Mouse (Mus musculus) lung, postnatal 36 days (tissue): ENCODE data around the gene Eif4e3.

Source experiments
- DNase-seq: peaks from one replicate; pipeline ENCODE4 v3.0.0; 2022; ENCODE audit warnings: mixed read lengths

The Eif4e3 gene

GRCm38 (mm10) chr6:99663232-99663631 is 3.3 kb downstream of the Eif4e3 start:
- DNase-seq = no peak

DNA sequence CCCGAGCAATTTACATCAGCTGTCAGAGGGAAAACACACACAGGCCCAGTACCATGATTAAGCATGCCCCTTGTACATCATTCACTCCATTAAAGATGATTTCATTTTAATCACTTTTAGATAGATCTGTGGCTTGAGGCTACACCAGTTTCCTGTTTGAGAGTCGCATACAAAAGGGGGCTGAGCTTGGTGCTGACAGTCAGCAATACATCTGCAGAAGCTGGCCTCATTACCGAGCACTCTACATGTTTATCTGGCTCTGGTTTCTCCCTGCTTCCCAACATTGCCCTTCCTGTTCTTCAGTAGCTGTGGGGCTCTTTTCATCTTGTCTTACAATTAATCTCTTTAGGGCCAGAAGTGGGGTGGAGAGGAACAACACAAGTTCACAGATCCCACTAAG is 6.1 kb downstream of the Eif4e3 start:
- DNase-seq = no peak

GRCm38 (mm10) chr6:99658586-99658985 is 8.0 kb downstream of the Eif4e3 start:
- no peak for DNase-seq

GRCm38 (mm10) chr6:99656088-99656487 is 10.5 kb downstream of the Eif4e3 start:
- peak; percentile 52 for DNase-seq

DNA sequence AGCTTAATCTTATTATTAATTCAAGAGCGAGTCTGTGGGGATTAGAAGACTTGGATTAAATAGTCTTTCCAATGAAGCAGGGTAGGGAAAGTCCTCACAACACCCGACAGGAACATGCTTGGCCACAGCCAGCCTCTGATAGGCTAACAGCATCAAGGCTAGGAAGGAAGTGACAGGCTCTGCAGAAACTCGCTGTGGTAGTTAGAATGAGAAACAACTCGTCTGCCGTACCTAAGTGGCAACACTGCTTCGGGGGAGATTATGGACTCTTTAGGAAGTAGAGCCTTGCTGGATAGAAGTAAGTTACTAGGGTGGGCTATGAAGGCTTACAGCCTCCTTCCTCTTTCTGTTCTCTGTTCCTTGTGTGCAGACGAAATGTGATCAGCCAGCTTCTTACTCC is 11.1 kb downstream of the Eif4e3 start:
- DNase-seq = no peak

DNA sequence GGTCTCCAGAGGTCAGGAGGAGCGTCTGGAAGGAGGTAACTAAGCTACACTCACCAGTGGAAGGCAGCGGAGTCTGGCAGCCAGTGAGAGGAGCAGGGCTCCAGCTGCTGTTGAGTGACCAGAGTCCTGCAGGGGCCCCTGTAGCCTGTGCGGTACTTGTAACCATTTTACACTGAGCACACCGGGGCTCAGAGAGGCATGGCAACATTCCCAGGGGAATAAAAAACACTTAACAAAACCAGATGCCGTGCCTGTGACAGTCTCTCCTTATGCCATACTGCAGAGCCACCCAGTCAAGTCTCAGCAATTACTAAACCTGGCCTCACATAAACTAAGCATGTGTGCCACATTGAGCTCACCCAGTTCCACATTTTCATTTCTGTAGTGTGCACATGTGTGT is 12.2 kb downstream of the Eif4e3 start:
- no peak for DNase-seq

- no peak for DNase-seq
Observed at GRCm38 (mm10) chr6:99652341-99652740, 14.2 kb downstream of the Eif4e3 start.

DNA sequence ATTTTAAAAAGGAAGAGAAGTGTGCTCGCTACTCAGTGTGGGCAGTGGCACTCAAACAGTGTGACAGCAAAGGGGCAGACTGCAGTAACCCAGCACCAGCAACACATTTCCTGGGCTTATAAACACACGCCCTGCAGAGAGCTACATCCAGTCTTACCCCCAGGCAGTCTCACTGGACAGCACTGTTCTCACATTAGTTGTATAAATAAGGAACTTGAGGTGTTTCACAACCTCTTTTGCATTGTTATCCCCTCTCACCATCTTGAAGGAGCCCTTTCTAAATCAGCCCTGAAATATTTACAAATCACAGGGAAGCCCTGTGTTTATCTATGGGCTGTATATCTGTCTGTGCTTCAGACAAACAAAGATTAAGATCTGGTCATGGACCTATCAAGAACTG is 17.3 kb downstream of the Eif4e3 start:
- DNase-seq = no peak

- no peak for DNase-seq
Observed at GRCm38 (mm10) chr6:99646344-99646743, 20.2 kb downstream of the Eif4e3 start.

DNA sequence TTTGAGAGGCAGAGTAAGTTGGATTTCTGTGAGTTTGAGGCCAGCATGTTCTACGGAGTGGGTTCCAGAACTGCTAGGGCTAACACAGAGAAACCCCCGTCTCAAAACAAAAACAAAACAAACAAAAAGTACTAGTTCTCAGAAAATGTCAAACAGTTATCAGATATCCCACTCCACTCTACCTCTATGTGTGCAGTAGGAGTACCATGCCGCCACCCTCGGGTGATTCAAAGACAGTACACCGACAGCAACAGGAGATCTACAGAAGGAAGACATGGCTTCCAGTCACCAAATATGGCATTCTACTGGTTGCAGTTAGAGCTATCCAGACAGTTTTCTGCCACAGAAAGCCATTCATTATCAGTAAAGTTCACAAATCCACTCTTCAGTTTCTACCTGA is 21.7 kb downstream of the Eif4e3 start:
- no peak for DNase-seq

- no peak for DNase-seq
Observed at GRCm38 (mm10) chr6:99644386-99644785, 22.2 kb downstream of the Eif4e3 start.

DNA sequence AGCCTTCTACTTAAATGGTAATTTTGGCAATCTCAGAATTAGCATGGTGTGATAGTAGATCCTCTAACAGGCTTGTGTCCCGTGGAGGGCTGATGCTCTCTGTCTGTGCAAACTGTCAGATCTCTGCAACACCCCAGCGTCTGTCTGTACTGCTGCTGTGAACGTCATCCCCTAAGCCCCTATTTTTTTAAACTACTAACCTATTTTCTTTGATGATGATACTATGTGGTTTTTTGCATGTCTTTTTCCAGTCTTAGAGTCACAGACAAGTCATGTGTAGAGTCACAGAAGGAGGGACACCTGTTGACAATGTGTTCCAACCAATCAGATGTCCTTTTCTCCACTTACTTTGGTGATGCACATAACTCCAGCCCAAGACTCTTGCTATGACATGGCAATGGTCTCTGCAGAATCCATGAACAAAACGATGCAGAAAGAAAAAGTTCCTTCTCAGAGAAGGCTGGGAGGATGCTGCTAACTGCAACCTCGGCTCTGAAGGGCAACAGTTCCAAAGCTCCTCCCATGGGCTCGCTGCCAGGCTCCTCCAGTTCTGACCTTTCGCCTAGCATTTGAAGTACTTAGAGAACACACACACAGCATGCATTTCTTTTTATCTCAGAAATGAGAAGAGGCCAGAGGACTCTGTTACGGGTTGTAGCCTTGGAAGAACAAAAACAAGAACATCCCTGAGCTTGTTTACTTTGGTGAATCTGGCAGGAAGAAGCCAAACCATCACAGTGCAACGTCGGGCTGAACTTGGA is 23.0 kb downstream of the Eif4e3 start:
- DNase-seq = peak; percentile 82

- DNase-seq = no peak
Observed at GRCm38 (mm10) chr6:99637456-99637855, 29.1 kb downstream of the Eif4e3 start.

DNA sequence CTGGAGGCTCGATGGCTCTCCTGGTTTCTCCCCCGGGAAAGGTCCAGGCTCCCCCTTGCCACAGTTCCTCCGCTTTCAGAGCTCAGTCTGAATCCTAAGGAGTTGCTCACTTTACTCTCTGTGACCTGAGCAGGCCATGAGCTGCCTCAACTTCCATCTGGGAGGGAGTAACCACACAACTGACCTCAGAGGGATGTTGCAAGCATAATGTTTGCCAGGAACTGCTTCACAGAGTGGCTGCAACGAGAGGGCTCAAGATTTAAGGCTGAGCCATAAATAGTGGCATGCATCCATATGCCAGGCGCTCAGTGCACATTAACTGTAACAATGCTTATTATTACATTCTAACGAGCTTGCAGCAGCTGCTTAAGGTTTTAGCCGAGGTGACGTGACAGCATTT is 29.8 kb downstream of the Eif4e3 start:
- DNase-seq = peak; percentile 51

GRCm38 (mm10) chr6:99636121-99636520 is 30.4 kb downstream of the Eif4e3 start:
- DNase-seq = no peak

- peak; percentile 65 for DNase-seq
Observed at GRCm38 (mm10) chr6:99632121-99632980, 34.2 kb downstream of the Eif4e3 start.

- DNase-seq = no peak
Observed at GRCm38 (mm10) chr6:99631637-99632036, 34.9 kb downstream of the Eif4e3 start.

GRCm38 (mm10) chr6:99629726-99630458 is 36.7 kb downstream of the Eif4e3 start:
- DNase-seq = no peak

GRCm38 (mm10) chr6:99626347-99626746 is 40.2 kb downstream of the Eif4e3 start:
- no peak for DNase-seq

DNA sequence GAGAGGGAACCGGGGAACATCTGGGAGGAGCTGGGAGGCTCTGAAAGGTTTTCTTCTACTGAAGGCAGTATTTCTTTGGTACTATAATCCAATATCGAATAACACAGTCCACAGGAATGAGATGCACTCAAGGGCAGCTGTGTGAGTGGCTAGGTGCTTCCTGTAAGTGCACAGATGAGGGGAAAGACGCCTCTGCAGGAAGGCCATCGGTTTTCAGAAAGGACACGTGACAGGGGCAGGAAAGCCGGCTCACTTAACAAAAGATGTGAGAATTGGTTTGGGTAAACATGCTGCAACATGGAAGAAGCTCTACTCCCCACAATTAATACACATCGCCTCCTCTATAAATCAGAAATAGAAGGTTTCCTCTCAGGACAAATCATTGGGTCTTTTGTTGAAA is 40.8 kb downstream of the Eif4e3 start:
- no peak for DNase-seq

DNA sequence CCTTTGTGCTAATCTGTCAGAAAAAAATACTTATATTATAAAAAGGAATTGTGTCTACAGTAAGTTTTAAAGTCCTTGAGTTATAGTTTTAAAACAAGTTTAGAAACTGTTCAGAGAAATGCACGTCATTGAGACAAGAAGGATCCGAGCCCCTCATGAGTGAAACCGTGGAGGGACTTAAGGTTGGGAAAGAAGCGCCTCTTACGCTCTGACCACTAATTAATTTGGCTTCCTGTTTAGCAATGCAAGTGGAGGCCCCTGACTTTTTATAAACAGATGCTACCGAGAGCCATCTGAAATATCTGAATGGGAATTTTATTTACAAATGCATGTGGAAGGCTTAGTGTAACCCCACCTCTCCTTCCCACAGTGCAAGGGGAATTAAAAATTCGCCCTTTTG is 41.3 kb downstream of the Eif4e3 start:
- no peak for DNase-seq

DNA sequence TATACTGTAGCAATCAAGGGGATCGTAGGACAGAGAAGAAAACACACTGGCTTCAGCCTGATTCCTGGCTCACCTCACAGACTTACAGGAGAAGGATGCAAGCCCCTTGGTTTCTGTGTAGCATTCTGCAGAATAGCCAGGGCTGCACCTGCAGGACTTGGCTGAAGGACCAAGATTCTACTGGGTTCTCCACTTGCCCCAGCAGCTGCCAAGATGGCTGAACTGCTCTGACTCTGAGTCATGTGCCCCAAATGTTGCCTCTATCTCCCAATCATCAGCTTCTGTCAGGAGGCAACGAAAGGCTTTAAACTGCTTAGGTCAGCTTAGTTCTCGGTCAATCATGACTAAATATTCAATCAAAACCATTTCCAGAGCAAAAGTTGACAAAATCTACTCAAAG is 42.0 kb downstream of the Eif4e3 start:
- DNase-seq = no peak

DNA sequence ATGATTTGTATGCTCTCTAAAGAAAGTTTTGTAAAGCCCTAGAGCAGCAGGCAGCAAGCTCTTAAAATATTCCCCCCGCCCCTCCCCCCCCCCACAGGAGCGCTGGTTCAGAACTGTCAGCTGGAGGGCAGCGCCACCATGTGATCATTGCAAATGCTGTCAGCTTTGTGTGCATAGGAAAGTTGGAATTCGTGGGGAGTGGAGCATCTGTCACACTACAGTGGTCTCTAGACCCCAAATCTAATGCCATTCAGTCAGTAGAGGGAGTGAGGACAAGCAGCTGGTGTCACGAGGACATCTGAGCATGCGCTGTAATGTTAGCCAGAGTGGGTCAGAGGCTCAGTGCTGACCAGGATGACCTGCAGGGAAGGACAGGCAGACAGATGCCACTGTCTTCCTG is 42.9 kb downstream of the Eif4e3 start:
- no peak for DNase-seq

GRCm38 (mm10) chr6:99621167-99621566 is 45.4 kb downstream of the Eif4e3 start:
- DNase-seq = no peak
